Mouse (Mus musculus): ENCODE measurements at regions not wholly inside any gene's neighbourhood (a gene's known extent, or its start where the extent isn't known, plus 50 kb on each side); places are given as distances from the start of the nearest gene placed in this dataset.

GRCm38 (mm10) chr4:71409867-71410266 is 347.9 kb downstream of the Gm11232 start:
- no peak overlapping the region for H3K9ac ChIP-seq (ENCODE audit: control insufficient read depth, low read depth, low read length, poor library complexity, severe bottlenecking)
- no peaks in the 10 kb centered on the region for H3K9me3 ChIP-seq (replicated peaks; ENCODE audit: insufficient read depth, low read length)
- H3K36me3 ChIP-seq (ENCODE audit: control insufficient read depth in 1 of 2, insufficient read depth in 2 of 2, low read length in 2 of 2) = no peaks in the 10 kb centered on the region
- H3K4me1 ChIP-seq (ENCODE audit: control insufficient read depth in 1 of 2, insufficient read depth in 2 of 2, low read length in 2 of 2) = no peaks in the 10 kb centered on the region
- DNase-seq (ENCODE audit: low read depth, low spot score) = no peak
- H3K27ac ChIP-seq (ENCODE audit: control insufficient read depth, low read depth, low read length) = no peak overlapping the region
- H3K27me3 ChIP-seq (ENCODE audit: control insufficient read depth in 1 of 2, insufficient read depth in 2 of 2, low read length in 2 of 2) = no peaks in the 10 kb centered on the region
- no peaks in the 10 kb centered on the region for H3K79me2 ChIP-seq (ENCODE audit: control insufficient read depth, insufficient read depth, low read length, poor library complexity)
- no peak overlapping the region for H3K4me3 ChIP-seq (ENCODE audit: control insufficient read depth in 1 of 2, insufficient read depth in 1 of 2, low read depth in 2 of 2, low read length in 2 of 2)
- TF ChIP-seq ETS1 (IDR thresholded peaks at IDR 0.05; ENCODE audit: low read depth, low read length) (no peak), CTCF (IDR thresholded peaks at IDR 0.05 in 2 of 3, conservative IDR thresholded peaks at IDR 0.05 in 1 of 3; ENCODE audit: control insufficient read depth in 1 of 3, insufficient read depth in 1 of 3, low read depth in 2 of 3, low read length in 3 of 3, poor library complexity in 1 of 3, severe bottlenecking in 1 of 3) (no peak), SMC3 (IDR thresholded peaks at IDR 0.05; ENCODE audit: low read depth, low read length) (no peak), MYB (IDR thresholded peaks at IDR 0.05; ENCODE audit: low read depth, low read length) (no peak), KAT2A (conservative IDR thresholded peaks at IDR 0.05; ENCODE audit: low read depth, low read length) (no peak), E2F4 (IDR thresholded peaks at IDR 0.05; ENCODE audit: borderline replicate concordance, low read depth, low read length) (no peak), CHD1 (IDR thresholded peaks at IDR 0.05; ENCODE audit: low read depth, low read length) (no peak), NELFE (IDR thresholded peaks at IDR 0.05; ENCODE audit: low read depth, low read length) (no peak), EP300 (IDR thresholded peaks at IDR 0.05; ENCODE audit: low read depth in 1 of 2, low read length in 2 of 2) (no peak), GABPA (IDR thresholded peaks at IDR 0.05; ENCODE audit: low read depth, low read length) (no peak), UBTF (IDR thresholded peaks at IDR 0.05; ENCODE audit: borderline replicate concordance, insufficient read depth, low read depth, low read length) (no peak), TBP (IDR thresholded peaks at IDR 0.05; ENCODE audit: low read depth, low read length) (no peak), USF2 (IDR thresholded peaks at IDR 0.05; ENCODE audit: borderline replicate concordance in 1 of 2, insufficient read depth in 1 of 2, low read depth in 1 of 2, low read length in 2 of 2) (no peak), MXI1 (IDR thresholded peaks at IDR 0.05; ENCODE audit: low read depth, low read length) (no peak)

GRCm38 (mm10) chr4:71390444-71390843 is 367.3 kb downstream of the Gm11232 start:
- no peaks in the 10 kb centered on the region for H3K79me2 ChIP-seq (ENCODE audit: control insufficient read depth, insufficient read depth, low read length, poor library complexity)
- H3K36me3 ChIP-seq (ENCODE audit: control insufficient read depth in 1 of 2, insufficient read depth in 2 of 2, low read length in 2 of 2) = no peaks in the 10 kb centered on the region
- H3K27ac ChIP-seq (ENCODE audit: control insufficient read depth, low read depth, low read length) = no peak overlapping the region
- no peaks in the 10 kb centered on the region for H3K4me1 ChIP-seq (ENCODE audit: control insufficient read depth in 1 of 2, insufficient read depth in 2 of 2, low read length in 2 of 2)
- H3K27me3 ChIP-seq (ENCODE audit: control insufficient read depth in 1 of 2, insufficient read depth in 2 of 2, low read length in 2 of 2) = no peaks in the 10 kb centered on the region
- H3K4me3 ChIP-seq (ENCODE audit: control insufficient read depth in 1 of 2, insufficient read depth in 1 of 2, low read depth in 2 of 2, low read length in 2 of 2) = no peak overlapping the region
- no peak overlapping the region for H3K9ac ChIP-seq (ENCODE audit: control insufficient read depth, low read depth, low read length, poor library complexity, severe bottlenecking)
- no peak for DNase-seq (ENCODE audit: low read depth, low spot score)
- no peaks in the 10 kb centered on the region for H3K9me3 ChIP-seq (replicated peaks; ENCODE audit: insufficient read depth, low read length)
- TF ChIP-seq ZMIZ1 (IDR thresholded peaks at IDR 0.05; ENCODE audit: low read depth, low read length) = no peak
- TF ChIP-seq ZKSCAN1 (IDR thresholded peaks at IDR 0.05; ENCODE audit: low read depth, low read length) = no peak
- TF ChIP-seq MYB (IDR thresholded peaks at IDR 0.05; ENCODE audit: low read depth, low read length) = no peak

All from MEL (cell line).